Comparison of ENCODE assay signal across 10 mouse cellular contexts in the genomic region with DNA sequence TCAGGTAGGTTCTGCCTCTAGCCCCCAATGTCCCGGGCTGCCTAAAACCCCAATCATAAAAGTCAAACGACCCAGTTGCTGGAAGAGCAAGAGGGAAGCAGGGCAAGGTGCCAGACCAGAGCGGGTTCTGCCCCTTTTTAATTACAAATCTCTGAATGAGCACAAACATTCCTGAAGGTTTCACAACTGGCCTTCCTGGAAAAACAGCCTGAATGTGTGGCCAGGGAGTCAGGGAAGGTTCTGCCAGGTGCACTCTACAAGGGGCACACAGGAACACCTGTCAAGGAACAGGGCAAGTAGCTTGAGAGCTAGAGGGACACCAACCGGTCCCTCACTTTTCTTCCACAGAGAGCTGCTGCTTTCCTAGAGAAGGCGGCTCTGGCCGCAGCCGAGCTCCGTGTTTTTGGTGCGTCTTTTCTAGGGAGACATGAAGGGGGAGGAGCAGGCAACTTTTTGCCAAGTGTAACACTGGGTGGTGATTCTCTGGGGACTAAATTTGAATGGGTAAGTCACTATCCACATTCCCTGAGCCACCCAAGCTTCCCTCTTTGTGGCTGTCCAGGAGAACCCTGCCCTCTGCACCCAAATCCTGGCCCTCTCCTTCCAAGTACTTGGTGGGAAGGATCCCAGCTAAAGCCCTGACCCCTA.
DNase-seq lines count a peak whose midpoint lies in the region; ATAC-seq lines count a peak whose summit lies in the region.
"Had no signal": no experiment of that assay in that cellular context is flagged by ENCODE, and none has a peak within 500 bp of the region (broad histone marks: within the 10 kb centered on the region; RNA-seq: fewer than 3 reads in every experiment).

No protein-coding gene starts in this region.

- no peaks in the 10 kb centered on the region for H3K9me3 ChIP-seq in stomach, embryonic 16.5 days (replicated peaks; ENCODE audit: control insufficient read depth, low read length)

- H3K36me3 ChIP-seq in stomach, embryonic 16.5 days (ENCODE audit: control insufficient read depth, insufficient read depth, low read length), result no peaks in the 10 kb centered on the region

- peaks cover 20% of the 10 kb centered on the region; the same call in 1 of the 2 replicates for H3K4me1 ChIP-seq in stomach, embryonic 16.5 days (ENCODE audit: control insufficient read depth, insufficient read depth, low read length)

- no peak overlapping the region for H3K4me2 ChIP-seq in stomach, embryonic 16.5 days (ENCODE audit: low read depth, low read length)

- WGBS in stomach, embryonic 16.5 days, result 53% methylated on average over 9 of the region's 9 CpGs

- no peaks in the 10 kb centered on the region for H3K27me3 ChIP-seq in stomach, embryonic 16.5 days (ENCODE audit: control insufficient read depth, insufficient read depth, low read length)

- no peak for ATAC-seq in stomach, embryonic 16.5 days (ENCODE audit: insufficient read depth, low FRiP score)

- peak; percentile 42 for DNase-seq in adrenal gland, postnatal 14 days
- no peak for DNase-seq in adrenal gland, postnatal 4 days (ENCODE audit: low spot score in 2 of 2)
- peak; percentile 44 for DNase-seq in right cerebral cortex, postnatal 4 days
- DNase-seq in right cerebral cortex, postnatal 25 days, result no peak
- DNase-seq in kidney, postnatal 4 days, result peak; percentile 70 to 78
- DNase-seq in spleen, postnatal 36 days (ENCODE audit: low spot score in 2 of 2), result no peak
- DNase-seq in thymus, postnatal 25 days, result no peak
- DNase-seq: cerebellum, adult 9-11 months; right cerebral cortex, postnatal 14 days had no signal

- no peak overlapping the region for H3K9ac ChIP-seq in stomach, embryonic 16.5 days (ENCODE audit: low read length)

- no peak overlapping the region for H3K4me3 ChIP-seq in stomach, embryonic 16.5 days (replicated peaks; ENCODE audit: low read length)

- H3K27ac ChIP-seq in stomach, embryonic 16.5 days (ENCODE audit: low read length), result peak overlapping the region; percentile 25; the same call in 1 of the 2 replicates

Comparison
In these comparisons a context has a peak if more than half of its experiments do, and no peak if none do; other contexts are left out.
1. DNase-seq: peak in adrenal gland, postnatal 14 days (single experiment), right cerebral cortex, postnatal 4 days (single experiment) and kidney, postnatal 4 days (2 of 2); none in adrenal gland, postnatal 4 days (0 of 2), right cerebral cortex, postnatal 25 days (single experiment), spleen, postnatal 36 days (0 of 2) and thymus, postnatal 25 days (single experiment).